Mouse (Mus musculus) C2C12 (cell line): ENCODE results near the gene Rhoc. TPM values are rescaled to one million over a fixed set of nuclear protein-coding genes. Genes with fewer than 3 reads are reported as not detected.
"Not testable (repeated sequence)": the region's sequence is repeated elsewhere in the genome, so short reads cannot be mapped to it uniquely, and the experiment has no call there.

ENCODE experiments used
- H3K27me3 ChIP-seq: one replicate; pipeline ENCODE4 v1.6.1; 2011; ENCODE audit not compliant: control insufficient read depth, insufficient read depth, insufficient read length
- H3K36me3 ChIP-seq: one replicate; pipeline ENCODE4 v1.6.1; 2011; ENCODE audit not compliant: control insufficient read depth, insufficient read depth
- H3K4me3 ChIP-seq: one replicate; pipeline ENCODE4 v1.5.1; 2011; ENCODE audit warnings: mild to moderate bottlenecking, control low read depth; ENCODE audit not compliant: poor library complexity, insufficient read depth, severe bottlenecking
- H3K79me2 ChIP-seq: one replicate; pipeline ENCODE4 v1.6.1; 2011; ENCODE audit not compliant: control insufficient read depth, insufficient read depth
- H3K79me3 ChIP-seq: one replicate; pipeline ENCODE4 v1.6.1; 2011; ENCODE audit warnings: low read depth, control low read depth
- H3ac ChIP-seq: one replicate; pipeline ENCODE3; 2011; ENCODE audit warnings: low read depth; ENCODE audit not compliant: control insufficient read depth, insufficient read length
- CEBPB ChIP-seq: IDR thresholded peaks from one replicate; pipeline ENCODE4 v1.6.1; 2011; ENCODE audit warnings: low read depth, mild to moderate bottlenecking, control low read depth, moderate library complexity
- CTCF ChIP-seq: IDR thresholded peaks from one replicate; pipeline ENCODE4 v1.5.1; 2011; ENCODE audit not compliant: control insufficient read depth, insufficient read depth, insufficient read length
- FOSL1 ChIP-seq: IDR thresholded peaks from one replicate; pipeline ENCODE4 v1.8.0; 2011; ENCODE audit warnings: mild to moderate bottlenecking, low read length; ENCODE audit not compliant: poor library complexity, insufficient read depth, severe bottlenecking
- MAX ChIP-seq: IDR thresholded peaks from one replicate; pipeline ENCODE4 v1.6.1; 2011; ENCODE audit warnings: mild to moderate bottlenecking, control low read depth
- MYOD1 ChIP-seq: IDR thresholded peaks from one replicate; pipeline ENCODE4 v1.6.1; 2011; ENCODE audit warnings: low read depth; ENCODE audit not compliant: control insufficient read depth, insufficient read length
- MYOG ChIP-seq: IDR thresholded peaks from one replicate; pipeline ENCODE4 v1.6.1; 2011; ENCODE audit not compliant: control insufficient read depth, insufficient read length; ENCODE audit errors: extremely low read depth
- USF1 ChIP-seq: IDR thresholded peaks from one replicate; pipeline ENCODE4 v1.6.1; 2011; ENCODE audit warnings: low read depth, mild to moderate bottlenecking, control low read depth, moderate library complexity
- polyA plus RNA-seq: library from polyadenylated mRNA; unstranded; fragments of >200 nt; fragmentation: generic; extraction: Trizol; gene quantifications from one replicate; pipeline ENCODE4 v1.2.1, GENCODE M21; 2012; ENCODE audit warnings: missing spikeins

Gene Rhoc
- polyA plus RNA-seq, 1 experiment, result 485 TPM

GRCm38 (mm10) chr3:104758869-104759268 lies 29.3 kb upstream of the Rhoc start:
- H3K79me3 ChIP-seq, result no peaks in the 10 kb centered on the region
- peaks cover 8% of the 10 kb centered on the region for H3K27me3 ChIP-seq
- no peaks in the 10 kb centered on the region for H3K79me2 ChIP-seq
- TF ChIP-seq MYOG, result no peak
- TF ChIP-seq MAX, result no peak
- TF ChIP-seq MYOD1, result no peak
- TF ChIP-seq USF1, result no peak
- no peak for TF ChIP-seq CTCF
- TF ChIP-seq CEBPB, result no peak
- no peak for TF ChIP-seq FOSL1
- no peaks in the 10 kb centered on the region for H3K36me3 ChIP-seq
- H3K4me3 ChIP-seq, result no peak overlapping the region
- no peak overlapping the region for H3ac ChIP-seq

- H3K4me3 ChIP-seq, H3K79me3 ChIP-seq, H3K27me3 ChIP-seq, H3K79me2 ChIP-seq, H3K36me3 ChIP-seq, H3ac ChIP-seq: not testable (repeated sequence)
These were observed 25.9 kb upstream of the Rhoc start for GRCm38 (mm10) chr3:104762103-104762863.

- Histone ChIP-seq H3K4me3 (no peak overlapping the region), H3ac (no peak overlapping the region), H3K79me2 (no peaks in the 10 kb centered on the region), H3K36me3 (no peaks in the 10 kb centered on the region), H3K79me3 (no peaks in the 10 kb centered on the region), H3K27me3 (peaks cover under 1% of the 10 kb centered on the region)
- TF ChIP-seq CEBPB, result no peak
- TF ChIP-seq USF1, result no peak
- no peak for TF ChIP-seq MYOD1
- TF ChIP-seq FOSL1, result no peak
- TF ChIP-seq MAX, result no peak
- TF ChIP-seq CTCF, result no peak
- no peak for TF ChIP-seq MYOG
These were observed 23.2 kb upstream of the Rhoc start for GRCm38 (mm10) chr3:104765021-104765420.

- Histone ChIP-seq H3K4me3 (no peak overlapping the region), H3K36me3 (no peaks in the 10 kb centered on the region), H3ac (no peak overlapping the region), H3K79me3 (no peaks in the 10 kb centered on the region), H3K79me2 (no peaks in the 10 kb centered on the region), H3K27me3 (no peaks in the 10 kb centered on the region)
- no peak for TF ChIP-seq FOSL1
- no peak for TF ChIP-seq MYOD1
- TF ChIP-seq CTCF, result no peak
- no peak for TF ChIP-seq CEBPB
- TF ChIP-seq MAX, result no peak
- TF ChIP-seq USF1, result no peak
- TF ChIP-seq MYOG, result no peak
These were observed 21.0 kb upstream of the Rhoc start for GRCm38 (mm10) chr3:104767141-104767540.

- no peaks in the 10 kb centered on the region for H3K36me3 ChIP-seq
- no peaks in the 10 kb centered on the region for H3K27me3 ChIP-seq
- no peak overlapping the region for H3ac ChIP-seq
- H3K4me3 ChIP-seq, result no peak overlapping the region
- no peaks in the 10 kb centered on the region for H3K79me2 ChIP-seq
- TF ChIP-seq CTCF (no peak), MYOG (no peak), FOSL1 (no peak), USF1 (no peak), MYOD1 (no peak), MAX (no peak), CEBPB (no peak)
- no peaks in the 10 kb centered on the region for H3K79me3 ChIP-seq
These were observed 20.5 kb upstream of the Rhoc start for GRCm38 (mm10) chr3:104767716-104768115.

- Histone ChIP-seq H3ac (no peak overlapping the region), H3K36me3 (no peaks in the 10 kb centered on the region), H3K4me3 (no peak overlapping the region), H3K79me3 (no peaks in the 10 kb centered on the region), H3K79me2 (no peaks in the 10 kb centered on the region), H3K27me3 (no peaks in the 10 kb centered on the region)
- no peak for TF ChIP-seq MYOG
- no peak for TF ChIP-seq MYOD1
- TF ChIP-seq MAX, result no peak
- no peak for TF ChIP-seq USF1
- TF ChIP-seq CTCF, result no peak
- TF ChIP-seq CEBPB, result no peak
- no peak for TF ChIP-seq FOSL1
These were observed 19.0 kb upstream of the Rhoc start for GRCm38 (mm10) chr3:104769135-104769534.
